Mouse (Mus musculus) kidney, adult 8-10 months (tissue): Measurements from ENCODE around the gene Bnc2.
A peak's percentile ranks its signal among the peaks of the same experiment; 100 is the strongest.

Experiments used
- DNase-seq, 2 experiments: peaks; one replicate each; pipeline ENCODE4 v3.0.0; 2022

Bnc2 gene

GRCm38 (mm10) chr4:84632832-84633789 is 42.0 kb downstream of the Bnc2 start:
- DNase-seq: no peak

GRCm38 (mm10) chr4:84627616-84628015 is 47.5 kb downstream of the Bnc2 start:
- DNase-seq: peak in 1 of 2 experiments; percentile 35

- DNase-seq: peak in 1 of 2 experiments; percentile 17
Observed at GRCm38 (mm10) chr4:84623312-84623711, 51.8 kb downstream of the Bnc2 start.

GRCm38 (mm10) chr4:84621785-84622184 is 53.3 kb downstream of the Bnc2 start:
- DNase-seq: no peak

- peak; percentile 13 to 34 for DNase-seq
Observed at GRCm38 (mm10) chr4:84609861-84610260, 65.2 kb downstream of the Bnc2 start.

GRCm38 (mm10) chr4:84604461-84604860 is 70.6 kb downstream of the Bnc2 start:
- DNase-seq: no peak

- DNase-seq: no peak
Observed at GRCm38 (mm10) chr4:84580260-84580952, 94.7 kb downstream of the Bnc2 start.

GRCm38 (mm10) chr4:84578296-84578695 is 96.8 kb downstream of the Bnc2 start:
- DNase-seq: no peak

GRCm38 (mm10) chr4:84566123-84566522 is 109.0 kb downstream of the Bnc2 start:
- DNase-seq: no peak

- DNase-seq: peak; percentile 77 to 78
Observed at GRCm38 (mm10) chr4:84545204-84545871, 129.7 kb downstream of the Bnc2 start.

GRCm38 (mm10) chr4:84544646-84545045 is 130.4 kb downstream of the Bnc2 start:
- DNase-seq: no peak

- DNase-seq: no peak
Observed at GRCm38 (mm10) chr4:84540531-84540930, 134.5 kb downstream of the Bnc2 start.

GRCm38 (mm10) chr4:84539396-84539795 is 135.7 kb downstream of the Bnc2 start:
- no peak for DNase-seq

- no peak for DNase-seq
Observed at GRCm38 (mm10) chr4:84528886-84529789, 145.9 kb downstream of the Bnc2 start.

- DNase-seq: no peak
Observed at GRCm38 (mm10) chr4:84528358-84528757, 146.7 kb downstream of the Bnc2 start.

- no peak for DNase-seq
Observed at GRCm38 (mm10) chr4:84527066-84527933, 147.8 kb downstream of the Bnc2 start.

GRCm38 (mm10) chr4:84523651-84524221 is 151.3 kb downstream of the Bnc2 start:
- DNase-seq: no peak

- DNase-seq: no peak
Observed at GRCm38 (mm10) chr4:84523211-84523610, 151.9 kb downstream of the Bnc2 start.

- DNase-seq: no peak
Observed at GRCm38 (mm10) chr4:84521562-84521961, 153.5 kb downstream of the Bnc2 start.

- no peak for DNase-seq
Observed at GRCm38 (mm10) chr4:84510466-84510865, 164.6 kb downstream of the Bnc2 start.

- peak in 1 of 2 experiments; percentile 17 for DNase-seq
Observed at GRCm38 (mm10) chr4:84507551-84507950, 167.5 kb downstream of the Bnc2 start.
